Mouse (Mus musculus) embryonic facial prominence, embryonic 10.5 days (tissue): ENCODE data around the gene Neb. TPM values are rescaled to one million over a fixed set of nuclear protein-coding genes. Genes with fewer than 3 reads are reported as not detected.
"Not testable (repeated sequence)": the region's sequence is repeated elsewhere in the genome, so short reads cannot be mapped to it uniquely, and the experiment has no call there.

Experiments
- DNase-seq: peaks from one replicate; pipeline ENCODE4 v3.0.0-alpha.2; 2017; ENCODE audit warnings: low spot score
- H3K27ac ChIP-seq: fragments of 300-500 bp; sonication (generic); replicated peaks from 2 replicates; pipeline ENCODE4 v1.5.1; 2016; ENCODE audit warnings: mild to moderate bottlenecking
- H3K27me3 ChIP-seq: fragments of 300-500 bp; sonication (generic); replicated peaks from 2 replicates; pipeline ENCODE4 v1.6.1; 2016; ENCODE audit warnings: low read depth, mild to moderate bottlenecking; ENCODE audit not compliant: poor library complexity, severe bottlenecking
- H3K36me3 ChIP-seq: fragments of 300-500 bp; sonication (generic); replicated peaks from 2 replicates; pipeline ENCODE4 v1.6.1; 2016; ENCODE audit warnings: mild to moderate bottlenecking, moderate library complexity
- H3K4me1 ChIP-seq: fragments of 300-500 bp; sonication (generic); 2 replicates; pipeline ENCODE4 v1.6.1; 2016
- H3K4me3 ChIP-seq: fragments of 300-500 bp; sonication (generic); 2 replicates; pipeline ENCODE4 v1.5.1; 2016; ENCODE audit warnings: mild to moderate bottlenecking, moderate library complexity
- H3K9me3 ChIP-seq: fragments of 300-500 bp; sonication (generic); 2 replicates; pipeline ENCODE4 v1.6.1; 2016; ENCODE audit warnings: mild to moderate bottlenecking
- WGBS: fragments of 180-500 bp; shearing (Covaris S2); methylation state at CpG from one replicate; pipeline ENCODE4 v1.1.7; 2016; 5-methylcytosine and 5-hydroxymethylcytosine counted together
- polyA plus RNA-seq: library from polyadenylated mRNA; unstranded; fragments of >200 nt; fragmentation: Nextera tagmentation; extraction: Ambion mirVana; gene quantifications from 2 replicates; pipeline ENCODE4 v1.2.1, GENCODE M21; 2016

Neb gene
- polyA plus RNA-seq, 1 experiment from 2014 or later: 1.00 TPM

GRCm38 (mm10) chr2:52211358-52211899, 166.8 kb downstream of the Neb start:
- H3K27ac ChIP-seq: no peak overlapping the region
- DNase-seq: peak; percentile 16
- H3K36me3 ChIP-seq: no peaks in the 10 kb centered on the region
- no peaks in the 10 kb centered on the region for H3K27me3 ChIP-seq
- 63% methylated on average over 5 of the region's 5 CpGs for WGBS
- H3K9me3 ChIP-seq: no peaks in the 10 kb centered on the region
- H3K4me3 ChIP-seq: no peak overlapping the region
- peaks cover 5% of the 10 kb centered on the region; the same call in 1 of the 2 replicates for H3K4me1 ChIP-seq

GRCm38 (mm10) chr2:52210685-52211084, 167.6 kb downstream of the Neb start:
- Histone ChIP-seq H3K9me3 (no peaks in the 10 kb centered on the region), H3K4me1 (peaks cover 5% of the 10 kb centered on the region; the same call in 1 of the 2 replicates), H3K36me3 (no peaks in the 10 kb centered on the region), H3K27me3 (no peaks in the 10 kb centered on the region), H3K4me3 (no peak overlapping the region), H3K27ac (no peak overlapping the region)
- DNase-seq: no peak
- 92% methylated on average over 7 of the region's 7 CpGs for WGBS

- WGBS: 88% methylated on average over 4 of the region's 4 CpGs
Observed at GRCm38 (mm10) chr2:52204992-52205391, 173.3 kb downstream of the Neb start.

GRCm38 (mm10) chr2:52193629-52194028, 184.6 kb downstream of the Neb start:
- Histone ChIP-seq H3K36me3 (no peaks in the 10 kb centered on the region), H3K4me1 (no peaks in the 10 kb centered on the region), H3K9me3 (no peaks in the 10 kb centered on the region), H3K27ac (no peak overlapping the region), H3K27me3 (no peaks in the 10 kb centered on the region), H3K4me3 (no peak overlapping the region)
- DNase-seq: no peak
- WGBS: 90% methylated on average over 6 of the region's 6 CpGs

More at GRCm38 (mm10) chr2:52204992-52205391, 173.3 kb downstream of the Neb start:
- Histone ChIP-seq H3K4me3 (no peak overlapping the region), H3K27me3 (no peaks in the 10 kb centered on the region), H3K4me1 (no peaks in the 10 kb centered on the region), H3K9me3 (no peaks in the 10 kb centered on the region), H3K27ac (no peak overlapping the region), H3K36me3 (no peaks in the 10 kb centered on the region)
- no peak for DNase-seq

- Histone ChIP-seq H3K9me3 (no peaks in the 10 kb centered on the region), H3K4me1 (no peaks in the 10 kb centered on the region), H3K27ac (no peak overlapping the region), H3K4me3 (no peak overlapping the region), H3K36me3 (no peaks in the 10 kb centered on the region), H3K27me3 (no peaks in the 10 kb centered on the region)
- WGBS: 87% methylated on average over 1 of the region's 1 CpGs
- DNase-seq: no peak
Observed at GRCm38 (mm10) chr2:52179678-52180077, 198.6 kb downstream of the Neb start.

GRCm38 (mm10) chr2:52177726-52178125, 200.5 kb downstream of the Neb start:
- no peaks in the 10 kb centered on the region for H3K27me3 ChIP-seq
- H3K36me3 ChIP-seq: no peaks in the 10 kb centered on the region
- no peaks in the 10 kb centered on the region for H3K9me3 ChIP-seq
- no peak overlapping the region for H3K27ac ChIP-seq
- no peaks in the 10 kb centered on the region for H3K4me1 ChIP-seq
- WGBS: 92% methylated on average over 9 of the region's 9 CpGs
- no peak overlapping the region for H3K4me3 ChIP-seq
- DNase-seq: no peak

GRCm38 (mm10) chr2:52177184-52177583, 201.1 kb downstream of the Neb start:
- DNase-seq: no peak
- H3K27me3 ChIP-seq: no peaks in the 10 kb centered on the region
- no peaks in the 10 kb centered on the region for H3K9me3 ChIP-seq
- H3K36me3 ChIP-seq: no peaks in the 10 kb centered on the region
- H3K27ac ChIP-seq: no peak overlapping the region
- no peaks in the 10 kb centered on the region for H3K4me1 ChIP-seq
- H3K4me3 ChIP-seq: no peak overlapping the region
- WGBS: 94% methylated on average over 7 of the region's 7 CpGs

- 83% methylated on average over 8 of the region's 8 CpGs for WGBS
- Histone ChIP-seq H3K36me3 (no peaks in the 10 kb centered on the region), H3K4me1 (no peaks in the 10 kb centered on the region), H3K27ac (no peak overlapping the region), H3K9me3 (no peaks in the 10 kb centered on the region), H3K4me3 (no peak overlapping the region), H3K27me3 (no peaks in the 10 kb centered on the region)
- no peak for DNase-seq
Observed at GRCm38 (mm10) chr2:52176537-52176936, 201.7 kb downstream of the Neb start.

GRCm38 (mm10) chr2:52174951-52175350, 203.3 kb downstream of the Neb start:
- Histone ChIP-seq H3K4me3 (no peak overlapping the region), H3K27me3 (no peaks in the 10 kb centered on the region), H3K4me1 (no peaks in the 10 kb centered on the region), H3K27ac (no peak overlapping the region), H3K36me3 (no peaks in the 10 kb centered on the region), H3K9me3 (no peaks in the 10 kb centered on the region)
- DNase-seq: no peak
- 93% methylated on average over 4 of the region's 4 CpGs for WGBS

- no peak for DNase-seq
- 81% methylated on average over 7 of the region's 7 CpGs for WGBS
- Histone ChIP-seq H3K27ac (no peak overlapping the region), H3K36me3 (no peaks in the 10 kb centered on the region), H3K9me3 (no peaks in the 10 kb centered on the region), H3K27me3 (no peaks in the 10 kb centered on the region), H3K4me3 (no peak overlapping the region), H3K4me1 (peaks cover 6% of the 10 kb centered on the region; the same call in 1 of the 2 replicates)
Observed at GRCm38 (mm10) chr2:52169243-52170005, 208.8 kb downstream of the Neb start.

- no peak for DNase-seq
- Histone ChIP-seq H3K4me1 (0 out of 2 replicates have a peak, but pooled peaks cover 4% of the 10 kb centered on the region), H3K4me3 (no peak overlapping the region), H3K27ac (no peak overlapping the region), H3K9me3 (no peaks in the 10 kb centered on the region), H3K27me3 (no peaks in the 10 kb centered on the region), H3K36me3 (no peaks in the 10 kb centered on the region)
- 81% methylated on average over 3 of the region's 3 CpGs for WGBS
Observed at GRCm38 (mm10) chr2:52153064-52153463, 225.2 kb downstream of the Neb start.

- Histone ChIP-seq H3K27ac (no peak overlapping the region), H3K4me1 (no peaks in the 10 kb centered on the region), H3K4me3 (no peak overlapping the region), H3K27me3 (no peaks in the 10 kb centered on the region), H3K9me3 (peaks cover 10% of the 10 kb centered on the region; the same call in 1 of the 2 replicates), H3K36me3 (peaks cover 66% of the 10 kb centered on the region)
- WGBS: 94% methylated on average over 2 of the region's 2 CpGs
- no peak for DNase-seq
Observed at GRCm38 (mm10) chr2:52133351-52133750, 244.9 kb downstream of the Neb start.

- not testable (repeated sequence) for H3K4me1 ChIP-seq, DNase-seq, H3K27me3 ChIP-seq, H3K27ac ChIP-seq, H3K4me3 ChIP-seq
- WGBS: 98% methylated on average over 20 of the region's 20 CpGs
- H3K9me3 ChIP-seq: peaks cover 20% of the 10 kb centered on the region
- H3K36me3 ChIP-seq: peaks cover 68% of the 10 kb centered on the region
Observed at GRCm38 (mm10) chr2:52131370-52131769, 246.9 kb downstream of the Neb start.
